Mouse (Mus musculus) intestine, embryonic 16.5 days (tissue): ENCODE measurements around the gene Gm49450. TPM values are rescaled to one million over a fixed set of nuclear protein-coding genes. Genes with fewer than 3 reads are reported as not detected.

Experiments used
- ATAC-seq: fragments of 200-750 bp; cut with Nextera tagmentation; 2 replicates; pipeline ENCODE4 v1.8.0; 2017; ENCODE audit warnings: moderate TSS enrichment, moderate library complexity
- H3K27ac ChIP-seq: fragments of 300-500 bp; sonication (generic); 2 replicates; pipeline ENCODE4 v1.5.1; 2014; ENCODE audit warnings: mild to moderate bottlenecking, low read length
- H3K27me3 ChIP-seq: fragments of 300-500 bp; sonication (generic); replicated peaks from 2 replicates; pipeline ENCODE4 v1.6.1; 2014; ENCODE audit warnings: low read length, control low read depth, mixed read lengths; ENCODE audit not compliant: control insufficient read depth, insufficient read depth
- H3K36me3 ChIP-seq: fragments of 300-500 bp; sonication (generic); 2 replicates; pipeline ENCODE4 v1.6.1; 2014; ENCODE audit warnings: low read length, control low read depth; ENCODE audit not compliant: control insufficient read depth, insufficient read depth
- H3K4me1 ChIP-seq: fragments of 300-500 bp; sonication (generic); 2 replicates; pipeline ENCODE4 v1.6.1; 2014; ENCODE audit warnings: low read length, control low read depth, mixed read lengths; ENCODE audit not compliant: control insufficient read depth, insufficient read depth
- H3K4me2 ChIP-seq: fragments of 300-500 bp; sonication (generic); 2 replicates; pipeline ENCODE4 v1.6.1; 2014; ENCODE audit warnings: low read depth, low read length, control low read depth
- H3K4me3 ChIP-seq: fragments of 300-500 bp; sonication (generic); 2 replicates; pipeline ENCODE4 v1.5.1; 2014; ENCODE audit warnings: mild to moderate bottlenecking, low read length
- H3K9ac ChIP-seq: fragments of 300-500 bp; sonication (generic); 2 replicates; pipeline ENCODE4 v1.6.1; 2014; ENCODE audit warnings: low read depth, low read length
- H3K9me3 ChIP-seq: fragments of 300-500 bp; sonication (generic); 2 replicates; pipeline ENCODE4 v1.6.1; 2016; ENCODE audit warnings: low read length, control low read depth; ENCODE audit not compliant: control insufficient read depth
- WGBS: fragments of 180-500 bp; shearing (Covaris S2); extraction: QIAGEN DNeasy Blood & Tissue Kit; methylation state at CpG from one replicate; pipeline ENCODE4 v1.1.7; 2014; 5-methylcytosine and 5-hydroxymethylcytosine counted together
- polyA plus RNA-seq: library from polyadenylated mRNA; unstranded; fragments of >200 nt; fragmentation: Nextera tagmentation; extraction: Ambion mirVana; gene quantifications from 2 replicates; pipeline ENCODE4 v1.2.1, GENCODE M21; 2015

Gene Gm49450
- polyA plus RNA-seq, 1 experiment from 2014 or later, result not detected

- H3K27me3 ChIP-seq, result peaks cover 34% of the 10 kb centered on the region
- H3K4me3 ChIP-seq, result peak overlapping the region; percentile 33
- no peaks in the 10 kb centered on the region for H3K9me3 ChIP-seq
- 12% methylated on average over 19 of the region's 19 CpGs for WGBS
- H3K4me1 ChIP-seq, result peaks cover 16% of the 10 kb centered on the region
- H3K27ac ChIP-seq, result no peak overlapping the region
- H3K4me2 ChIP-seq, result peak overlapping the region; percentile 47
- no peaks in the 10 kb centered on the region for H3K36me3 ChIP-seq
- peak; percentile 29; the same call in 1 of the 2 replicates for ATAC-seq
- peak overlapping the region; percentile 54 for H3K9ac ChIP-seq
Measured at GRCm38 (mm10) chr15:98891198-98891742, 62.1 kb downstream of the Gm49450 start.

- Histone ChIP-seq H3K27ac (no peak overlapping the region), H3K9ac (no peak overlapping the region), H3K4me3 (no peak overlapping the region), H3K9me3 (no peaks in the 10 kb centered on the region), H3K4me2 (no peak overlapping the region), H3K27me3 (0 out of 2 replicates have a peak, but pooled peaks cover 2% of the 10 kb centered on the region), H3K4me1 (no peaks in the 10 kb centered on the region), H3K36me3 (no peaks in the 10 kb centered on the region)
- ATAC-seq, result no peak
- 79% methylated on average over 7 of the region's 7 CpGs for WGBS
Measured at GRCm38 (mm10) chr15:98887526-98887925, 65.8 kb downstream of the Gm49450 start.

- H3K36me3 ChIP-seq, result no peaks in the 10 kb centered on the region
- 0 out of 2 replicates have a peak, but pooled peaks cover 2% of the 10 kb centered on the region for H3K27me3 ChIP-seq
- WGBS, result 62% methylated on average over 8 of the region's 8 CpGs
- H3K4me2 ChIP-seq, result no peak overlapping the region
- H3K9ac ChIP-seq, result no peak overlapping the region
- H3K4me1 ChIP-seq, result no peaks in the 10 kb centered on the region; the same call in 1 of the 2 replicates
- ATAC-seq, result no peak
- no peak overlapping the region for H3K4me3 ChIP-seq
- no peak overlapping the region for H3K27ac ChIP-seq
- no peaks in the 10 kb centered on the region for H3K9me3 ChIP-seq
Measured at GRCm38 (mm10) chr15:98886667-98887387, 66.5 kb downstream of the Gm49450 start.

GRCm38 (mm10) chr15:98884106-98884505 lies 69.2 kb downstream of the Gm49450 start:
- H3K27me3 ChIP-seq, result no peaks in the 10 kb centered on the region
- 59% methylated on average over 1 of the region's 1 CpGs for WGBS
- no peaks in the 10 kb centered on the region for H3K9me3 ChIP-seq
- H3K4me1 ChIP-seq, result peaks cover 5% of the 10 kb centered on the region
- no peaks in the 10 kb centered on the region for H3K36me3 ChIP-seq
- ATAC-seq, result no peak
- no peak overlapping the region for H3K4me3 ChIP-seq
- peak overlapping the region; percentile 82 for H3K27ac ChIP-seq
- no peak overlapping the region for H3K4me2 ChIP-seq
- H3K9ac ChIP-seq, result no peak overlapping the region

GRCm38 (mm10) chr15:98883661-98884060 lies 69.7 kb downstream of the Gm49450 start:
- Histone ChIP-seq H3K9me3 (no peaks in the 10 kb centered on the region), H3K4me1 (peaks cover 5% of the 10 kb centered on the region), H3K36me3 (no peaks in the 10 kb centered on the region), H3K27me3 (no peaks in the 10 kb centered on the region), H3K4me3 (no peak overlapping the region), H3K9ac (no peak overlapping the region), H3K27ac (peak overlapping the region; percentile 82), H3K4me2 (no peak overlapping the region)
- peak; percentile 41 for ATAC-seq

Other genes starting within 250 kb of the Gm49450 start
- 0.66 and 0.70 TPM in 2 replicates for gene Ccdc65, start 245.3 kb downstream of the Gm49450 start, polyA plus RNA-seq
- gene Fkbp11, start 225.4 kb downstream of the Gm49450 start, polyA plus RNA-seq, result 96.8 and 108 TPM in 2 replicates
- gene Arf3, start 190.3 kb downstream of the Gm49450 start, polyA plus RNA-seq, result 35.4 and 40.1 TPM in 2 replicates
- gene Wnt10b, start 175.4 kb downstream of the Gm49450 start, polyA plus RNA-seq, result 0.09 TPM in 1 of 2 replicates, not detected in the other
- not detected in 2 replicates for gene Wnt1, start 163.7 kb downstream of the Gm49450 start, polyA plus RNA-seq
- not detected in 2 replicates for gene Ddn, start 144.1 kb downstream of the Gm49450 start, polyA plus RNA-seq
- gene Prkag1, start 122.0 kb downstream of the Gm49450 start, polyA plus RNA-seq, result 92.2 and 94.6 TPM in 2 replicates
- gene Kmt2d, start 82.3 kb downstream of the Gm49450 start, polyA plus RNA-seq, result 7.7 and 7.9 TPM in 2 replicates
- gene Rhebl1, start 59.0 kb downstream of the Gm49450 start, polyA plus RNA-seq, result 11.3 and 12.3 TPM in 2 replicates
- gene Dhh, start 55.0 kb downstream of the Gm49450 start, polyA plus RNA-seq, result 0.83 and 1.6 TPM in 2 replicates
- gene Lmbr1l, start 35.3 kb downstream of the Gm49450 start, polyA plus RNA-seq, result 20.4 and 23.6 TPM in 2 replicates
- gene Tuba1b, start 19.0 kb downstream of the Gm49450 start, polyA plus RNA-seq, result 1,159 and 1,322 TPM in 2 replicates
- 816 and 895 TPM in 2 replicates for gene Tuba1a, start 152 bp upstream of the Gm49450 start, polyA plus RNA-seq
- gene Tuba1c, start 76.3 kb upstream of the Gm49450 start, polyA plus RNA-seq, result 295 and 311 TPM in 2 replicates
- gene Prph, start 101.6 kb upstream of the Gm49450 start, polyA plus RNA-seq, result 35.0 and 38.4 TPM in 2 replicates
- 20.2 and 25.4 TPM in 2 replicates for gene Troap, start 121.0 kb upstream of the Gm49450 start, polyA plus RNA-seq
- 0.09 and 0.17 TPM in 2 replicates for gene C1ql4, start 134.3 kb upstream of the Gm49450 start, polyA plus RNA-seq
- gene Dnajc22, start 139.6 kb upstream of the Gm49450 start, polyA plus RNA-seq, result 45.0 and 45.4 TPM in 2 replicates
- gene Spats2, start 172.4 kb upstream of the Gm49450 start, polyA plus RNA-seq, result 18.1 and 20.9 TPM in 2 replicates